Mouse (Mus musculus) heart, postnatal 0 days (tissue): Measurements from ENCODE around the gene Mettl9.

ENCODE experiments used
- CTCF ChIP-seq: IDR thresholded peaks from 2 replicates; pipeline ENCODE4 v1.5.1; 2016; ENCODE audit warnings: antibody characterized with exemption, control low read depth, low read depth
- EP300 ChIP-seq: IDR thresholded peaks from 2 replicates; pipeline ENCODE4 v1.6.1; 2016; ENCODE audit warnings: antibody characterized with exemption, low read depth

DNA sequence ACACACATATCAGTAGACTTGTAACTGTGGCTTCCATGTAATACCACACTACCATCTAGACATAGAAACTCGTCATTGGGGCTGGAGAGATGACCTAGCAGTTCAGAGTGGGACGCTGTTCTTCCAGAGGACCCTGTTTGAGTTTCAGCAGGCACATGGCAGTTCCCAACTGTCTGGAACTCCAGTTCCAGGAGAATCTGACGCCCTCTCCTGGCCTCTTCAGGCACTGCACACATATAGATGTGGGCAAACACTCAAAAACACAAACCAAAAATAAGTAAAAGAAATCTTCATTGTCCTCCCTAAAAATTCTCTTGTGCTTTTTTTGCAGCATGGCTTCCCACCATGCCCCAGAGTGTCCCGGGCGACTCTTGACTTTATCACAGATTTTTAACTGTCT lies 54.5 kb downstream of the Mettl9 start:
- TF ChIP-seq CTCF (no peak; the same call in 1 of the 2 replicates), EP300 (no peak)
